Mouse (Mus musculus): Measurements from ENCODE around the gene Ube2j1. TPM values are rescaled to one million over a fixed set of nuclear protein-coding genes. Genes with fewer than 3 reads are reported as not detected.
"Not testable (repeated sequence)": the region's sequence is repeated elsewhere in the genome, so short reads cannot be mapped to it uniquely, and the experiment has no call there.

The Ube2j1 gene
- polyA plus RNA-seq, 1 experiment from 2014 or later: 50.7 TPM

GRCm38 (mm10) chr4:32998996-32999395 lies 32.2 kb upstream of the Ube2j1 start:
- no peaks in the 10 kb centered on the region for H3K4me1 ChIP-seq (ENCODE audit: insufficient read depth)
- H3K27me3 ChIP-seq (ENCODE audit: insufficient read depth, low read length): no peaks in the 10 kb centered on the region
- H3K27ac ChIP-seq (ENCODE audit: low read depth): no peak overlapping the region
- no peak overlapping the region for H3K9ac ChIP-seq
- H3K4me2 ChIP-seq: no peak overlapping the region
- ATAC-seq (ENCODE audit: insufficient read depth): no peak
- no peak overlapping the region for H3K4me3 ChIP-seq (ENCODE audit: low read depth, low read length)
- TF ChIP-seq CTCF (IDR thresholded peaks at IDR 0.05; ENCODE audit: low read depth): no peak
- WGBS: 90% methylated on average over 8 of the region's 8 CpGs
- H3K9me3 ChIP-seq (ENCODE audit: low read depth, low read length): no peaks in the 10 kb centered on the region
- no peak for DNase-seq
- H3K36me3 ChIP-seq (ENCODE audit: insufficient read depth): no peaks in the 10 kb centered on the region

- no peak overlapping the region for H3K4me3 ChIP-seq (ENCODE audit: low read depth, low read length)
- DNase-seq (no peak), ATAC-seq (ENCODE audit: insufficient read depth) (no peak)
- no peaks in the 10 kb centered on the region for H3K9me3 ChIP-seq (ENCODE audit: low read depth, low read length)
- TF ChIP-seq CTCF (IDR thresholded peaks at IDR 0.05; ENCODE audit: low read depth): no peak
- no peaks in the 10 kb centered on the region for H3K27me3 ChIP-seq (ENCODE audit: insufficient read depth, low read length)
- no peak overlapping the region for H3K9ac ChIP-seq
- WGBS: 73% methylated on average over 3 of the region's 3 CpGs
- H3K4me2 ChIP-seq: no peak overlapping the region
- H3K4me1 ChIP-seq (ENCODE audit: insufficient read depth): no peaks in the 10 kb centered on the region
- H3K36me3 ChIP-seq (ENCODE audit: insufficient read depth): no peaks in the 10 kb centered on the region
- H3K27ac ChIP-seq (ENCODE audit: low read depth): no peak overlapping the region
Measured at GRCm38 (mm10) chr4:33002081-33002480, 29.1 kb upstream of the Ube2j1 start.

- not testable (repeated sequence) for H3K27ac ChIP-seq (ENCODE audit: low read depth); H3K36me3 ChIP-seq (ENCODE audit: insufficient read depth); H3K9ac ChIP-seq; H3K4me1 ChIP-seq (ENCODE audit: insufficient read depth); ATAC-seq (ENCODE audit: insufficient read depth); H3K4me2 ChIP-seq; DNase-seq; H3K27me3 ChIP-seq (ENCODE audit: insufficient read depth, low read length); H3K9me3 ChIP-seq (ENCODE audit: low read depth, low read length); H3K4me3 ChIP-seq (ENCODE audit: low read depth, low read length)
- WGBS: 86% methylated on average over 10 of the region's 10 CpGs
Measured at GRCm38 (mm10) chr4:33005595-33006470, 25.4 kb upstream of the Ube2j1 start.

- no peak for TF ChIP-seq CTCF (IDR thresholded peaks at IDR 0.05; ENCODE audit: low read depth)
- Histone ChIP-seq H3K27me3 (ENCODE audit: insufficient read depth, low read length) (no peaks in the 10 kb centered on the region), H3K4me1 (ENCODE audit: insufficient read depth) (no peaks in the 10 kb centered on the region), H3K9ac (no peak overlapping the region), H3K27ac (ENCODE audit: low read depth) (no peak overlapping the region), H3K36me3 (ENCODE audit: insufficient read depth) (no peaks in the 10 kb centered on the region), H3K9me3 (ENCODE audit: low read depth, low read length) (no peaks in the 10 kb centered on the region), H3K4me2 (no peak overlapping the region), H3K4me3 (ENCODE audit: low read depth, low read length) (no peak overlapping the region)
- ATAC-seq (ENCODE audit: insufficient read depth): no peak
- WGBS: 87% methylated on average over 11 of the region's 11 CpGs
- DNase-seq: no peak
Measured at GRCm38 (mm10) chr4:33006844-33007243, 24.4 kb upstream of the Ube2j1 start.

GRCm38 (mm10) chr4:33007443-33008217 lies 23.6 kb upstream of the Ube2j1 start:
- Histone ChIP-seq H3K36me3 (ENCODE audit: insufficient read depth) (no peaks in the 10 kb centered on the region), H3K4me3 (ENCODE audit: low read depth, low read length) (no peak overlapping the region), H3K4me1 (ENCODE audit: insufficient read depth) (no peaks in the 10 kb centered on the region), H3K4me2 (no peak overlapping the region), H3K27me3 (ENCODE audit: insufficient read depth, low read length) (no peaks in the 10 kb centered on the region), H3K27ac (ENCODE audit: low read depth) (no peak overlapping the region), H3K9ac (no peak overlapping the region), H3K9me3 (ENCODE audit: low read depth, low read length) (no peaks in the 10 kb centered on the region)
- DNase-seq: no peak
- TF ChIP-seq CTCF (IDR thresholded peaks at IDR 0.05; ENCODE audit: low read depth): no peak
- WGBS: 61% methylated on average over 9 of the region's 9 CpGs
- ATAC-seq (ENCODE audit: insufficient read depth): no peak

GRCm38 (mm10) chr4:33010078-33010477 lies 21.1 kb upstream of the Ube2j1 start:
- 94% methylated on average over 1 of the region's 1 CpGs for WGBS
- DNase-seq (no peak), ATAC-seq (ENCODE audit: insufficient read depth) (no peak)
- no peak overlapping the region for H3K4me2 ChIP-seq
- H3K36me3 ChIP-seq (ENCODE audit: insufficient read depth): no peaks in the 10 kb centered on the region
- H3K9ac ChIP-seq: no peak overlapping the region
- H3K4me3 ChIP-seq (ENCODE audit: low read depth, low read length): no peak overlapping the region
- no peaks in the 10 kb centered on the region for H3K4me1 ChIP-seq (ENCODE audit: insufficient read depth)
- H3K27ac ChIP-seq (ENCODE audit: low read depth): no peak overlapping the region
- no peaks in the 10 kb centered on the region for H3K27me3 ChIP-seq (ENCODE audit: insufficient read depth, low read length)
- H3K9me3 ChIP-seq (ENCODE audit: low read depth, low read length): no peaks in the 10 kb centered on the region
- TF ChIP-seq CTCF (IDR thresholded peaks at IDR 0.05; ENCODE audit: low read depth): no peak

GRCm38 (mm10) chr4:33012484-33012883 lies 18.7 kb upstream of the Ube2j1 start:
- no peaks in the 10 kb centered on the region for H3K27me3 ChIP-seq (ENCODE audit: insufficient read depth, low read length)
- H3K27ac ChIP-seq (ENCODE audit: low read depth): no peak overlapping the region
- H3K9me3 ChIP-seq (ENCODE audit: low read depth, low read length): no peaks in the 10 kb centered on the region
- H3K4me1 ChIP-seq (ENCODE audit: insufficient read depth): no peaks in the 10 kb centered on the region
- H3K36me3 ChIP-seq (ENCODE audit: insufficient read depth): no peaks in the 10 kb centered on the region
- TF ChIP-seq CTCF (IDR thresholded peaks at IDR 0.05; ENCODE audit: low read depth): no peak
- 85% methylated on average over 4 of the region's 4 CpGs for WGBS
- H3K4me2 ChIP-seq: no peak overlapping the region
- DNase-seq (no peak), ATAC-seq (ENCODE audit: insufficient read depth) (no peak)
- no peak overlapping the region for H3K4me3 ChIP-seq (ENCODE audit: low read depth, low read length)
- no peak overlapping the region for H3K9ac ChIP-seq

Data from lung, embryonic 14.5 days (tissue).